ENCODE assay signal across 8 mouse cellular contexts in genomic region chr8:88755175-88755791, GRCm38 (mm10). TPM values are rescaled to one million over a fixed set of nuclear protein-coding genes. Genes with fewer than 3 reads are reported as not detected.
DNase-seq lines count a peak whose midpoint lies in the region; ATAC-seq lines count a peak whose summit lies in the region.

No protein-coding gene starts in this region.

- no peak overlapping the region for H3K4me3 ChIP-seq in intestine, embryonic 15.5 days (replicated peaks)

- no peaks in the 10 kb centered on the region for H3K36me3 ChIP-seq in intestine, embryonic 15.5 days

- intact Hi-C loops in left cerebral cortex, postnatal 14 days (cut with DNase I): loop anchor here (10.0 kb wide), 3 partner anchors 230 to 1030 kb away; partner anchors contain the start of genes Adcy7 and Nkd1

- H3K4me2 ChIP-seq in intestine, embryonic 15.5 days (replicated peaks): peak overlapping the region; percentile 55

- H3K9me3 ChIP-seq in intestine, embryonic 15.5 days: no peaks in the 10 kb centered on the region

- peak; percentile 90 for ATAC-seq in intestine, embryonic 15.5 days

- no peak overlapping the region; the same call in 1 of the 2 replicates for H3K9ac ChIP-seq in intestine, embryonic 15.5 days

- 3% methylated on average over 14 of the region's 14 CpGs for WGBS in intestine, embryonic 15.5 days

- peak; percentile 82 for DNase-seq in adrenal gland, adult 2 months
- DNase-seq in embryo, embryonic 11.5 days (ENCODE audit: low read depth, low spot score): peak; percentile 83
- peak; percentile 55 to 80 for DNase-seq in gastrocnemius, postnatal 4 days (ENCODE audit: low spot score in 2 of 2)
- peak; percentile 94 for DNase-seq in left cerebral cortex, postnatal 14 days (ENCODE audit: low spot score in 2 of 2)
- peak; percentile 92 for DNase-seq in mesoderm, embryonic 11.5 days (ENCODE audit: low read depth, low spot score)
- peak; percentile 82 for DNase-seq in right cerebral cortex, postnatal 25 days
- peak; percentile 75 to 80 for DNase-seq in urinary bladder, postnatal 36 days (ENCODE audit: low spot score in 2 of 2)

- H3K4me1 ChIP-seq in intestine, embryonic 15.5 days (replicated peaks): 0 out of 2 replicates have a peak, but pooled peaks cover 5% of the 10 kb centered on the region

- no peaks in the 10 kb centered on the region for H3K27me3 ChIP-seq in intestine, embryonic 15.5 days (replicated peaks)

- no peak overlapping the region for H3K27ac ChIP-seq in intestine, embryonic 15.5 days

RNA-seq across cellular contexts. Expression of gene Cyld, which starts 58.5 kb away (rescaled TPM):
- total RNA-seq in adrenal gland, adult 2 months (2021): 10 to 100 TPM; 50.7 to 63.2 TPM
- 5.5 and 6.2 TPM in 2 replicates for polyA plus RNA-seq in adrenal gland, adult 2 months (2012; rRNA removed)
- 10 to 100 TPM; 15.1 to 20.4 TPM for total RNA-seq in gastrocnemius, postnatal 4 days (2021)
- polyA plus RNA-seq in intestine, embryonic 15.5 days (2015; fragmentation: Nextera tagmentation; extraction: Ambion mirVana): 12.6 and 13.8 TPM in 2 replicates
- total RNA-seq in left cerebral cortex, postnatal 14 days (2021): 10 to 100 TPM; 73.8 to 85.9 TPM
